Mouse (Mus musculus): Measurements from ENCODE around the gene Arid3b. TPM values are rescaled to one million over a fixed set of nuclear protein-coding genes. Genes with fewer than 3 reads are reported as not detected.
"Not testable (repeated sequence)": the region's sequence is repeated elsewhere in the genome, so short reads cannot be mapped to it uniquely, and the experiment has no call there.

The Arid3b gene
- total RNA-seq (2021), result 1 to 10 TPM; 2.4 to 3.5 TPM
- long read RNA-seq, experiment 1, result 0 reads
- long read RNA-seq, experiment 2, result 0 reads

GRCm38 (mm10) chr9:57836581-57837170 is at the start of gene Arid3b:
Gene Arid3b (minus strand): TSS chr9:57836793.
- intact Hi-C loops (cut with DNase I), result loop anchor here (5.0 kb wide), 1 partner anchor 64 kb away; no protein-coding TSS in a partner anchor
- DNase-seq, result peak; percentile 83 to 90

- no peak for DNase-seq
Observed at GRCm38 (mm10) chr9:57883413-57883812, 46.8 kb upstream of the Arid3b start.

DNA sequence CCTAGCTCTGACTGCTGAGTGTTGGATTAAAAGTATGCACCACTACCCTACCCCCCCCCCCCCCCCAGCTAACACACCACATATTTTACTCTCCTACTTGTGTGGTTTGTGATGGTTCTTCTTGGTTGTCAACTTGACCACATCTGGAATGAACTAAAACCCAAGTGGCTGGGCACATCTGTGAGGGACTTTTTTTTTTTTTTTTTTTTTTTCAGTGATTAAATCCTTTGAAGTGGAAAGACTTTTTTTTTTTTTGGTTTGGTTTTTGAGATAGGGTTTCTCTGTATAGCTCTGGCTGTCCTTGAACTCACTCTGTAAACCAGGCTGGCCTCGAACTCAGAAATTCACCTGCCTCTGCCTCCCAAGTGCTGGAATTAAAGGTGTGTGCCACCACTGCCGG is 45.2 kb upstream of the Arid3b start:
- intact Hi-C loops (cut with DNase I); DNase-seq: not testable (repeated sequence)

More at GRCm38 (mm10) chr9:57883413-57883812, 46.8 kb upstream of the Arid3b start:
- intact Hi-C loops (cut with DNase I), result no loop called here

DNA sequence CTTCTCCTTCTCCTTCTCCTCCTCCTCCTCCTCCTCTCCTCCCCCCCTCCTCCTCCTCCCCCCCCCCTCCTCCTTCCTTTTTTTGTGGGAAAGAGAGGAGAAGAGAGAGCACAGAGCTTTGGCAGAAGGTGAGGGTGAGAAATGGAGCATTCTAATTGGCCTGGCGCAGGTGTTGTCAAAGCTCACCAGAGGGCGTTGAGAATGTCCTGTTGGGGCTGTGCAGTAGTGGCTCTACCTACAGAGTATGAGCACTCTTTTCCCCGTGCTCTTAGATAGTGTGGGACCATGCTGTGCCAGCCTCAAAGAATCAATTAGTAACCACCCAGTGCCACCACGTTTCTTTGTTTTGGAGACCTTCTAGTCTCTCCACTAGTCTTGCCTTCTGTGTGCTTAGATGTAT is 43.7 kb upstream of the Arid3b start:
- intact Hi-C loops (cut with DNase I), result no loop called here
- no peak for DNase-seq

- intact Hi-C loops (cut with DNase I), result no loop called here
- DNase-seq, result no peak
Observed at GRCm38 (mm10) chr9:57879213-57879612, 42.6 kb upstream of the Arid3b start.

GRCm38 (mm10) chr9:57874994-57875393 is 38.4 kb upstream of the Arid3b start:
- no peak for DNase-seq
- intact Hi-C loops (cut with DNase I), result no loop called here

- no peak for DNase-seq
- intact Hi-C loops (cut with DNase I), result no loop called here
Observed at GRCm38 (mm10) chr9:57874134-57874533, 37.5 kb upstream of the Arid3b start.

DNA sequence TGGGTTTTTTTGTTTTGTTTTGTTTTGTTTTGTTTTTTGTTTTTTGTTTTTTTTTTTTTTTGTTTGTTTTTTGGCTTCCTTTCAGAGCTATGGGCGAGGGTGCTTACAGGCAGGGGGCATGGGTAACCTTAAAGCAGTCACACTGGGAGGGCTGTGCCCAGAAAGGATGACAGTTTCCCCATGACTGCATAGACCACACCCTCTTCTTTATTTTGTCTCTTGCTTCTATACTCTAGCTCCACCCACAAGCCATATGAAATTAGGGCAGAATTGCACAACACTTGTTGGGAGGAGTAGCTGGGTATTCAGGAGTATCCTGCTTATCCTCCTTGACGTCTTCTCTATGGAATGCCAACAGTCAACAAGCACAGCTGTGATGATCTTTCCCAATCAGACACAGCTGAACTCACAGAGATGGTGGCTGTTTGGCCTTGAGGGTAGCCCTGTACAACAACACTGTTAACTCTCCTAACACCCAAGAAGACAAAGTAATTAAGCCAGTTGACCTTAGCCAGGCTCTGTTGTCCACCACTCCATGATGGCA is 33.8 kb upstream of the Arid3b start:
- intact Hi-C loops (cut with DNase I), result no loop called here
- DNase-seq, result no peak

DNA sequence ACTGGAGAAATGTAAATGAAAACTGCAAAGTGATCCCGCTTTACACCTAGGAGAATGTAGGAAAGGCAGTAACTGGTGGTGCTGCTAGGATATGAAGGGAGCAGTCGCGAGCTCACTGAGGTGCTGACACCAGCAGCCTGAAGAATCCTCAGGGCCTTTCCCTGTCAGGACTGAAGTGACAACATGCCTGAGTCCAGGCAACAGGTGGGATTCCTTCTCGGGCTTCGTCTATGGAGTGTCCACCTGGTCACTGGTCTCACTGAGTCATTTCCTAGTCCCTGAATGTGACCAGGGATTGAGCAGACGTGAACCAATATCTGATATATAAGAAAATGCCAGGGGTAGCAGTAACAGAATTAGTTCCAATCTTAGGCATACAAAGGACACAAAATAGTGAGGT is 32.2 kb upstream of the Arid3b start:
- DNase-seq, result no peak
- intact Hi-C loops (cut with DNase I), result no loop called here

- intact Hi-C loops (cut with DNase I), result no loop called here
- DNase-seq, result no peak
Observed at GRCm38 (mm10) chr9:57867880-57868279, 31.3 kb upstream of the Arid3b start.

DNA sequence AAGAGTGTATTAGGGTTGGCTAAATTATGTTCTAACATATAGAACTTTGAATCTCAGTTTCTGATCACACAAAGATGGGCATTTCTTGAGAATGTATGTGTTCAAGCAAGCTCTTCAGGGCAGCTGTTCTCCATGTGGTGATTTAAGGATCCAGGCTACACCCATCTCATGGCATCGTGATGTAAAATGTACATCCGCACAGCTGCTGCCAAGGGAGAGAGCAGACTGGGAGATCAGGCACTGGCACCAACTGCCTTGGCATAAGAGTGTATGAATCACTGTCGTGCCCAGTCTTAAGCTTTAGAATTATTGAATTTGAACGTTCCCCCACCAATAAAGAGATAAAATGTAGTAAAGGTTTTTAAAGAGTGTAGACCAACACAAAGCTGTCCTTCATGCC is 30.6 kb upstream of the Arid3b start:
- intact Hi-C loops (cut with DNase I), result no loop called here
- DNase-seq, result no peak

DNA sequence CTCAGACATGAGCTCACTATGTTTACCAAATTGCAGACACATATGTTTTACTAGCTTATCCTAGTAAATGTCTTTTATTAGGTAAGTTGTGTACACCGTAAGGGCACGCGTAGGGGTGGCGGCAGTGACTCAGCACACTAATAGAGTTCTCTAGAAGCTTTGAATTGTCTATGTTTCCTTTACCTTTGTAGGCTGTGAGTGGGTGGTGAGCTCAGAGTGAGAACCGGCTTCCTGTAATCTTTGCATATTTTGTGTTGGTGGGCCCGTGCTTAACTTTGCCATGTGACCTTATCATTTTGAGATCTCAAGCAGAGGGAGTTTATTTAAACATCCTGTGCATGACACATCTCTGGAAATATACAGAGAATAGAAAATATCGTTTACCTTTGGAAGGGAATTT is 29.9 kb upstream of the Arid3b start:
- DNase-seq, result no peak
- intact Hi-C loops (cut with DNase I), result no loop called here

GRCm38 (mm10) chr9:57864336-57864735 is 27.7 kb upstream of the Arid3b start:
- no peak for DNase-seq
- intact Hi-C loops (cut with DNase I), result no loop called here

GRCm38 (mm10) chr9:57861951-57862471 is 25.4 kb upstream of the Arid3b start:
- intact Hi-C loops (cut with DNase I), result loop anchor here (2.0 kb wide), 1 partner anchor 135 kb away; no protein-coding TSS in a partner anchor
- peak in 1 of 2 experiments; percentile 15 for DNase-seq

GRCm38 (mm10) chr9:57856456-57856855 is 19.9 kb upstream of the Arid3b start:
- no peak for DNase-seq
- intact Hi-C loops (cut with DNase I), result no loop called here

DNA sequence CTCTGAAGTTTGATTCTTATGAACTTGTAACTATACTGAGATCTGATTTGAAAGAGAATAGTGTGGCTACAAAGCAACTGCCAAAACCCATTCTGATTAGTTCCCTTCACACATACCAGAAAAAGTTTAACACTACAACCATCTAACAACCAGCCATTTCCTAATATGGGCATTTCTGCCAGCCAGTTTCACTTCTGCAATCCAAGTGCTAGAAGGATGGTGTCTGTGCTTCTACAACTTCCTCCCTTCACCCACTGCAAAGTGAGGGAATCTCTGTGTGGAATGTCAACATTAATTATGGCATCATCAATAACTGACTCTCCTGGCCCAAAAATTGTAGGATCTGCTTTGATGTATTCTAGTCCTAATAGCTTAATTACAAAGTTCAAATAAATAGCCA is 17.7 kb upstream of the Arid3b start:
- intact Hi-C loops (cut with DNase I), result loop anchor here (5.0 kb wide), 1 partner anchor 48 kb away; no protein-coding TSS in a partner anchor
- DNase-seq, result no peak

DNA sequence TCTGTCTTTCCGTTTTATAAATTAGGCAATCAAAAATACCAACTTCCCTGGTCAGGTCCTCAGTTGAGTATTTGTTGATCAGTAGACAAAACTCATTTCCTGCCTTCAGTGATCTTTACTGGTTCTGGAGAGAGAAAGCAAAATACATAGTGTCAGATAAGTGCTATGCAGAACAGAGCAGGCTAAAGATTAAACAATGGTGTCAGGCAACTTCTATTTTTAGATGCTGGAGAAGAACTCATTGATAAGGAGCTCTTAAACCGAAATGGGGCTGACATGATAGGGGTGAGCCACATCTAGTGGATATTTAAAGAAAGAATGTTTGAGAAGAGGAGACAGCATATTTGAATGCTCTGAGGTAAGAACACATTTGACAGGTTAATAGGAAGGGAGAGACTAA is 2.4 kb upstream of the Arid3b start:
- intact Hi-C loops (cut with DNase I), result loop anchor here (5.0 kb wide), 1 partner anchor 67 kb away; no protein-coding TSS in a partner anchor
- DNase-seq, result no peak

DNA sequence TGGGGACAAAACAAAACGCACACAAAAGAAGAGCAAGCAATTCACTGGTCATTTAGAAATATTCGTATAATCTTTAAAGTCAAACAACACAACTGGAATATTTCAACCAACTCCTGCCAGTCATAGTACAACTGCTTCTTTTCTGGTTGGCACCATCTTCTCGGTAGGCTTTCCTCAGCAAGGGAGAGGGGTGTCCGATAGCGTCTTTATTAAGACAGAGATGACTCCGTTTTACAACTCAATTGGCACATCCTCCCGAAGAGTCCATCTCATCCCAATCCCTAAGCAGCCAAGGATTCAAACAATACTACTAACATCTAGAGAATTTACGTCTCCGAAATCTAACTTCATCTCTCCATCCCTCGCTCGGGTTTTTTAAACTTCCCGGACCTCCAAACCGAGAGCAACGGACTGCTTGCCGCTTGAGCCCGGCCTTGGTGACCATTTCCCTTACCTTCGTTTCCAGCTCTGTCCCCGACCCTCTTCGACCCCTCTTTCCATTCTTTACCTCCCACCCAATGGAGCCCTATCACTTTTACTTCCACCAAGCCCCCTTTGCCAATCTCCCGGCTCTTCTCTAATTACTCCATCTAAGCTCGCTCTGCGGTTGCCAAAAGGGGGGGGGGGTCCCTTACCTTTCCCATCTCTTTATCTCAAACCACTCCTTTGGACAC is 615 bp downstream of the Arid3b start:
- intact Hi-C loops (cut with DNase I), result loop anchor here (5.0 kb wide), 1 partner anchor 64 kb away; no protein-coding TSS in a partner anchor
- DNase-seq, result no peak

DNA sequence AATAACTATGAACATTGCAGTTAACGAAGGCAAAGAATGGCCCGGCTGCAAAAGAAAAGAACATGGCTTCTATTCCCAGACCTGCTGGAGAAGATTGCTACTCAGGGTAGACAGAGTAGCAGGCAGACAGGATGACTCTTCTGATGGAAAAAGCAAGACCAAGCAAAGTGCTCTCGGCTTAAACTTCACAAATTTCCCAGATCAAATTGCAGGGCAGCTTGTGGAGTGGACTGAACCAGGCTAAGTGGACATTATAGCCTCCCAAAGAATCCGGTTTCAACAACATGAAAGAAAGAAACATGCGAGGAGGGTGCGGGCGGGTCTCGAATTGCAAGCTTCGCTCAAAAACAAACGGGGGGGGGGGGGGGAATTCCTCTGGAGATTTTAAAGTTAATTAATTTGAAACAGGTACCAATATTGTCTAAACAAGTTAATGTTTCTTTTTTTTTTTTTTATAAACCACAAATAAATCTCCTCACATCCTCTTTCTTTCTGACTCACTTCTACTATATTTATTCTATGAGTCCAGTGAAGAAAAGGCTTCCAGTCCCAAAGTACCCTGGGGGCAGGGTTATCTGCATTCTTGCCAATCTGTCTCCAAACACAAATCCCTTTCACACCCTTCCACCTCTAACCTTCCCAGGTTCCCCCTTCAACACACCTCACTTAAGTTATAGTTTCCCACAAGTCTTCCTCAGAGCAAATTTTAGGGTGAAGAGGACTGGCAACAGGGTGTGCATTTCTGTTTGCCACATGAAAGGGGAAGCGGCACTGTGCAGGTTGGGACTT is 1.8 kb downstream of the Arid3b start:
- DNase-seq, result no peak
- intact Hi-C loops (cut with DNase I), result loop anchor here (5.0 kb wide), 1 partner anchor 63 kb away; no protein-coding TSS in a partner anchor

- intact Hi-C loops (cut with DNase I), result no loop called here
- DNase-seq, result no peak
Observed at GRCm38 (mm10) chr9:57833762-57834471, 2.7 kb downstream of the Arid3b start.

Data from gastrocnemius, postnatal 36 days (tissue).